Mouse (Mus musculus): ENCODE measurements around the gene Cenpq. TPM values are rescaled to one million over a fixed set of nuclear protein-coding genes. Genes with fewer than 3 reads are reported as not detected.
A peak's percentile ranks its signal among the peaks of the same experiment; 100 is the strongest.

Cenpq gene
- polyA plus RNA-seq, 2 experiments: 14.8 to 29.1 TPM

DNA sequence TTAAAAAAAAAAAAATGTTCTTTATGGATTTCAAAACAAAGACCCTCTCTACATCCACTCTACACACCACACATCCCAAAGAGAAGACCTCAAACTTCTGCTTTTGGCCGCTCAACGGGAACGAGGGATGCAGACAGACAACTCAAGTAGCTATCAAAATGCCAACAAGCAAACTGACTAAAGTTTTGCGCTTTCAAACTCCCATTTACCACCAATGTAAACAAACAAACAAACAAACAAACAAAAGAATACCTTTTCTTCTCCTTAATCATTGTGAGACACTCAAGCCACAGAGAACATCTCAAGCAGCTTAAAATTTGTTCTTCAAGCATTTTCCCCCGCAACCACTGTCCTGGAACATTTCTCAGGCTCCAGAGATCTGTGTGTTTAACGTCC, 55.3 kb downstream of the Cenpq start:
- peak overlapping the region; percentile 77 for H3K4me2 ChIP-seq (ENCODE audit: low read depth)
- no peak for DNase-seq (ENCODE audit: low read depth in 3 of 3, low spot score in 3 of 3)
- H3K36me3 ChIP-seq (replicated peaks; ENCODE audit: control insufficient read depth, insufficient read depth, low read depth): no peaks in the 10 kb centered on the region
- no peak overlapping the region for H3K27ac ChIP-seq
- peak overlapping the region; percentile 79 for H3K9ac ChIP-seq (replicated peaks)
- no peak for TF ChIP-seq CTCF (IDR thresholded peaks at IDR 0.05; ENCODE audit: low read depth)
- TF ChIP-seq EP300 (IDR thresholded peaks at IDR 0.05; ENCODE audit: low read depth): no peak
- no peaks in the 10 kb centered on the region for H3K27me3 ChIP-seq (ENCODE audit: control insufficient read depth, insufficient read depth, low read length)
- peaks cover 0 to 4% of the 10 kb centered on the region in 2 experiments; a peak in 2 of 4 replicates for H3K4me1 ChIP-seq (replicated peaks; ENCODE audit: control insufficient read depth in 2 of 2, insufficient read depth in 2 of 2, low read length in 1 of 2)
- ATAC-seq (ENCODE audit: insufficient read depth): no peak
- peak overlapping the region; percentile 87 to 91 for H3K4me3 ChIP-seq (ENCODE audit: insufficient read depth in 1 of 2, low read depth in 2 of 2, low read length in 2 of 2)
- WGBS (ENCODE audit: insufficient replicate concordance): 1% methylated on average over 6 of the region's 6 CpGs
- H3K9me3 ChIP-seq (ENCODE audit: control insufficient read depth, low read length): no peaks in the 10 kb centered on the region

DNA sequence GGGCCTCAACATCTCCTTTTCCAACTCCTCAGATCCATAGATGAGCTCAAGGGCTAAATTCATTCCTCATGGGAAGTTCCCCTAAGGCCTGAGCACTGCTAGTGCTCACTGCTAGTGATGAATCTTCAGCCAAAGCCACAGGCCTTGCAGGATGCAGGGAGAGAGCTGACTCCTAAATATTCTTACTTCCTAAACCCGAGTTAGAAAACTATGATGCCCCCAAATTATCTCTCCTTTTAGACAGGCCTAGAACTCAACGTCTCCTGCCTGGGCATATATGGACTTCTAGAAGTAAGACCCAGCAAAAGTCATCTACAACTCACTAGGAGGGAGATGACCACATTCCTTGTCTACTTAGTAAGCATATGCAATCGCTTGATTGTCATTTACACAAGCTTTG, 57.1 kb downstream of the Cenpq start:
- no peaks in the 10 kb centered on the region for H3K9me3 ChIP-seq (ENCODE audit: control insufficient read depth, low read length)
- peak overlapping the region; percentile 77; the same call in 1 of the 2 replicates for H3K4me2 ChIP-seq (ENCODE audit: low read depth)
- no peak overlapping the region for H3K27ac ChIP-seq
- H3K27me3 ChIP-seq (ENCODE audit: control insufficient read depth, insufficient read depth, low read length): no peaks in the 10 kb centered on the region
- TF ChIP-seq CTCF (IDR thresholded peaks at IDR 0.05; ENCODE audit: low read depth) (no peak), EP300 (IDR thresholded peaks at IDR 0.05; ENCODE audit: low read depth) (no peak)
- peaks cover 0 to 5% of the 10 kb centered on the region in 2 experiments; a peak in 2 of 4 replicates for H3K4me1 ChIP-seq (replicated peaks; ENCODE audit: control insufficient read depth in 2 of 2, insufficient read depth in 2 of 2, low read length in 1 of 2)
- WGBS (ENCODE audit: insufficient replicate concordance): 23% methylated on average over 3 of the region's 3 CpGs
- DNase-seq (ENCODE audit: low read depth in 3 of 3, low spot score in 3 of 3) (no peak), ATAC-seq (ENCODE audit: insufficient read depth) (no peak)
- H3K4me3 ChIP-seq (ENCODE audit: insufficient read depth in 1 of 2, low read depth in 2 of 2, low read length in 2 of 2): no peak overlapping the region
- no peak overlapping the region for H3K9ac ChIP-seq (replicated peaks)
- H3K36me3 ChIP-seq (replicated peaks; ENCODE audit: control insufficient read depth, insufficient read depth, low read depth): no peaks in the 10 kb centered on the region

DNA sequence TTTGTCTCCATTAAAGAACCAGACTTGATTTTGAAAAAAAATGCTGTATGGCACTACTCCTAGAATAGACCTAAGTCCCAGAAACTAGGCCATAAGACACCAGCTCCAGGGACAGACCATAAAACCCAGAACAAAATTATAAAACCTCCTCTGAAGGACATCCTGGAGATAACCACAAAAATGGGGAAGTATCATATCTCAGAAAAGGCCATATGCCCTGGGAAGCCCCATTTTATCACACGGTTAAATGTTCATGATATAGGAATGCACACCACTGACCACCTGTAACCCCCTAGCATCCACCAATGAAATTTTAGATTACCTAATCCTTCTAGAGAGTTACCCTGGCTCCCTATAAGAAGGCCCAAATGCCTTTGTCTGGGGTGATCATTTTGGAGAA, 59.3 kb downstream of the Cenpq start:
- WGBS (ENCODE audit: insufficient replicate concordance): 42% methylated on average over 1 of the region's 1 CpGs
- Histone ChIP-seq H3K9me3 (ENCODE audit: control insufficient read depth, low read length) (no peaks in the 10 kb centered on the region), H3K27me3 (ENCODE audit: control insufficient read depth, insufficient read depth, low read length) (no peaks in the 10 kb centered on the region), H3K27ac (no peak overlapping the region), H3K4me2 (ENCODE audit: low read depth) (no peak overlapping the region), H3K4me1 (replicated peaks; ENCODE audit: control insufficient read depth in 2 of 2, insufficient read depth in 2 of 2, low read length in 1 of 2) (peaks cover 0 to 5% of the 10 kb centered on the region in 2 experiments; a peak in 2 of 4 replicates), H3K9ac (replicated peaks) (no peak overlapping the region), H3K4me3 (ENCODE audit: insufficient read depth in 1 of 2, low read depth in 2 of 2, low read length in 2 of 2) (no peak overlapping the region), H3K36me3 (replicated peaks; ENCODE audit: control insufficient read depth, insufficient read depth, low read depth) (no peaks in the 10 kb centered on the region)
- DNase-seq (ENCODE audit: low read depth in 3 of 3, low spot score in 3 of 3) (no peak), ATAC-seq (ENCODE audit: insufficient read depth) (no peak)
- TF ChIP-seq CTCF (IDR thresholded peaks at IDR 0.05; ENCODE audit: low read depth) (no peak), EP300 (IDR thresholded peaks at IDR 0.05; ENCODE audit: low read depth) (no peak)

DNA sequence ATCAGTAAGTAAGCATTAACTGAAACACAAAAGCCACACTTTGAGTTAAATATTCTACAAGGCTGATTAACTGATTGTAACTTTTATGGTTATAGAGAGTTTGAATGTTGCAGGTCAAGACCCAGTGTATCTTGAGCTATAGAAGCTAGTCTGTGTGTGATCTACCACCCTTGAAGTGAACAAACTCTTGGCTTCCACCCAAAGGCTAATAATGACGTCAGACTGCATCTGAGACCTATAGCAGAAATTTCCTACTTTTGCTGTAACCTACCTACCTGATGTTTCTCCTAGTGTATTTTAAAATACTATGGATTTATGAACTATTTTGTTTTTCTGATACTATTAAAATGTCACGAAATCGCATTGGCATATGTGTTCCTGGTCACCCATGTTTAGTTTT, 60.1 kb downstream of the Cenpq start:
- DNase-seq (ENCODE audit: low read depth in 3 of 3, low spot score in 3 of 3): no peak

GRCm38 (mm10) chr17:40873582-40874011, 61.2 kb downstream of the Cenpq start:
- DNase-seq (ENCODE audit: low read depth in 3 of 3, low spot score in 3 of 3) (no peak), ATAC-seq (ENCODE audit: insufficient read depth) (no peak)
- no peak overlapping the region for H3K27ac ChIP-seq
- no peak overlapping the region for H3K4me3 ChIP-seq (ENCODE audit: insufficient read depth in 1 of 2, low read depth in 2 of 2, low read length in 2 of 2)
- no peak for TF ChIP-seq EP300 (IDR thresholded peaks at IDR 0.05; ENCODE audit: low read depth)
- TF ChIP-seq CTCF (IDR thresholded peaks at IDR 0.05; ENCODE audit: low read depth): no peak
- 20% methylated on average over 2 of the region's 2 CpGs for WGBS (ENCODE audit: insufficient replicate concordance)
- H3K4me1 ChIP-seq (replicated peaks; ENCODE audit: control insufficient read depth in 2 of 2, insufficient read depth in 2 of 2, low read length in 1 of 2): peaks cover 0 to 2% of the 10 kb centered on the region in 2 experiments; a peak in 2 of 4 replicates
- H3K9ac ChIP-seq (replicated peaks): no peak overlapping the region
- no peaks in the 10 kb centered on the region for H3K36me3 ChIP-seq (replicated peaks; ENCODE audit: control insufficient read depth, insufficient read depth, low read depth)
- H3K4me2 ChIP-seq (ENCODE audit: low read depth): no peak overlapping the region
- H3K27me3 ChIP-seq (ENCODE audit: control insufficient read depth, insufficient read depth, low read length): no peaks in the 10 kb centered on the region
- H3K9me3 ChIP-seq (ENCODE audit: control insufficient read depth, low read length): no peaks in the 10 kb centered on the region

More for the DNA sequence above, 60.1 kb downstream of the Cenpq start:
- H3K36me3 ChIP-seq (replicated peaks; ENCODE audit: control insufficient read depth, insufficient read depth, low read depth): no peaks in the 10 kb centered on the region
- no peak overlapping the region for H3K27ac ChIP-seq
- no peak for TF ChIP-seq EP300 (IDR thresholded peaks at IDR 0.05; ENCODE audit: low read depth)
- no peak for TF ChIP-seq CTCF (IDR thresholded peaks at IDR 0.05; ENCODE audit: low read depth)
- no peak for ATAC-seq (ENCODE audit: insufficient read depth)
- WGBS (ENCODE audit: insufficient replicate concordance): 64% methylated on average over 3 of the region's 3 CpGs
- no peak overlapping the region for H3K4me2 ChIP-seq (ENCODE audit: low read depth)
- no peak overlapping the region for H3K9ac ChIP-seq (replicated peaks)
- no peak overlapping the region for H3K4me3 ChIP-seq (ENCODE audit: insufficient read depth in 1 of 2, low read depth in 2 of 2, low read length in 2 of 2)
- no peaks in the 10 kb centered on the region for H3K9me3 ChIP-seq (ENCODE audit: control insufficient read depth, low read length)
- H3K27me3 ChIP-seq (ENCODE audit: control insufficient read depth, insufficient read depth, low read length): no peaks in the 10 kb centered on the region
- H3K4me1 ChIP-seq (replicated peaks; ENCODE audit: control insufficient read depth in 2 of 2, insufficient read depth in 2 of 2, low read length in 1 of 2): peaks cover 0 to 4% of the 10 kb centered on the region in 2 experiments; a peak in 2 of 4 replicates

Other genes starting within 250 kb of the Cenpq start
- not detected in 2 replicates for gene Esp1, start 207.9 kb downstream of the Cenpq start, polyA plus RNA-seq (2012; rRNA removed)
- gene Esp1, start 207.9 kb downstream of the Cenpq start, polyA plus RNA-seq (2014; fragmentation: Nextera tagmentation; extraction: Ambion mirVana): not detected in 2 replicates
- 0.11 and 0.22 TPM in 2 replicates for gene Crisp2, start 128.0 kb downstream of the Cenpq start, polyA plus RNA-seq (2012; rRNA removed)
- 0.29 and 0.43 TPM in 2 replicates for gene Crisp2, start 128.0 kb downstream of the Cenpq start, polyA plus RNA-seq (2014; fragmentation: Nextera tagmentation; extraction: Ambion mirVana)
- gene Rhag, start 123.9 kb downstream of the Cenpq start, polyA plus RNA-seq (2012; rRNA removed): 132 and 143 TPM in 2 replicates
- 209 and 210 TPM in 2 replicates for gene Rhag, start 123.9 kb downstream of the Cenpq start, polyA plus RNA-seq (2014; fragmentation: Nextera tagmentation; extraction: Ambion mirVana)
- 0.28 and 0.55 TPM in 2 replicates for gene 9130008F23Rik, start 54.5 kb downstream of the Cenpq start, polyA plus RNA-seq (2012; rRNA removed)
- gene 9130008F23Rik, start 54.5 kb downstream of the Cenpq start, polyA plus RNA-seq (2014; fragmentation: Nextera tagmentation; extraction: Ambion mirVana): 0.08 and 0.48 TPM in 2 replicates
- gene Glyatl3, start 20.7 kb downstream of the Cenpq start, polyA plus RNA-seq (2012; rRNA removed): 0.15 TPM in 1 of 2 replicates, not detected in the other
- not detected in 2 replicates for gene Glyatl3, start 20.7 kb downstream of the Cenpq start, polyA plus RNA-seq (2014; fragmentation: Nextera tagmentation; extraction: Ambion mirVana)
- 10.1 and 12.9 TPM in 2 replicates for gene Mut, start 362 bp downstream of the Cenpq start, polyA plus RNA-seq (2012; rRNA removed)
- 26.9 and 30.5 TPM in 2 replicates for gene Mut, start 362 bp downstream of the Cenpq start, polyA plus RNA-seq (2014; fragmentation: Nextera tagmentation; extraction: Ambion mirVana)

Measured in liver, embryonic 14.5 days (tissue).